Mouse (Mus musculus): Measurements from ENCODE around the gene Mfsd9.

- TF ChIP-seq CTCF (IDR thresholded peaks at IDR 0.05; ENCODE audit: low read depth) = no peak
- no peak for TF ChIP-seq EP300 (IDR thresholded peaks at IDR 0.05; ENCODE audit: low read depth)
Observed at GRCm38 (mm10) chr1:40740739-40741138, 49.7 kb downstream of the Mfsd9 start.

Data from liver, embryonic 14.5 days (tissue).